Mouse (Mus musculus) midbrain, postnatal 0 days (tissue): Measurements from ENCODE around the gene Aatk. TPM values are rescaled to one million over a fixed set of nuclear protein-coding genes. Genes with fewer than 3 reads are reported as not detected.

Experiments
- ATAC-seq: fragments of 200-750 bp; cut with Nextera tagmentation; 2 replicates; pipeline ENCODE4 v1.8.0; 2017; ENCODE audit warnings: moderate number of reproducible peaks, mild to moderate bottlenecking, moderate TSS enrichment, moderate library complexity; ENCODE audit not compliant: low FRiP score
- DNase-seq: peaks from one replicate; pipeline ENCODE4 v3.0.0-alpha.2; 2015; ENCODE audit warnings: low spot score
- H3K27ac ChIP-seq: fragments of 300-500 bp; sonication (generic); 2 replicates; pipeline ENCODE4 v1.5.1; 2014; ENCODE audit warnings: low read depth, mild to moderate bottlenecking, low read length, mixed read lengths
- H3K27me3 ChIP-seq: fragments of 300-500 bp; sonication (generic); 2 replicates; pipeline ENCODE4 v1.6.1; 2014; ENCODE audit warnings: low read length, control low read depth, mixed read lengths; ENCODE audit not compliant: insufficient read depth
- H3K36me3 ChIP-seq: fragments of 300-500 bp; sonication (generic); 2 replicates; pipeline ENCODE4 v1.6.1; 2014; ENCODE audit warnings: low read length, control low read depth, mixed read lengths; ENCODE audit not compliant: insufficient read depth
- H3K4me1 ChIP-seq: fragments of 300-500 bp; sonication (generic); 2 replicates; pipeline ENCODE4 v1.6.1; 2014; ENCODE audit warnings: mild to moderate bottlenecking, control low read depth, antibody characterized with exemption, low read length, mixed read lengths; ENCODE audit not compliant: insufficient read depth
- H3K4me2 ChIP-seq: fragments of 300-500 bp; sonication (generic); 2 replicates; pipeline ENCODE4 v1.6.1; 2014; ENCODE audit warnings: low read depth, mild to moderate bottlenecking, low read length, mixed read lengths; ENCODE audit not compliant: poor library complexity, severe bottlenecking
- H3K4me3 ChIP-seq: fragments of 300-500 bp; sonication (generic); 2 replicates; pipeline ENCODE4 v1.5.1; 2014; ENCODE audit warnings: low read depth, mild to moderate bottlenecking, low read length, moderate library complexity
- H3K9ac ChIP-seq: fragments of 300-500 bp; sonication (generic); replicated peaks from 2 replicates; pipeline ENCODE4 v1.6.1; 2014; ENCODE audit warnings: mild to moderate bottlenecking, low read length, moderate library complexity, mixed read lengths; ENCODE audit not compliant: poor library complexity, severe bottlenecking
- H3K9me3 ChIP-seq: fragments of 300-500 bp; sonication (generic); 2 replicates; pipeline ENCODE4 v1.6.1; 2016; ENCODE audit warnings: low read length, control low read depth
- CTCF ChIP-seq: IDR thresholded peaks from 2 replicates; pipeline ENCODE4 v1.5.1; 2016; ENCODE audit warnings: antibody characterized with exemption, mild to moderate bottlenecking
- WGBS: fragments of 180-500 bp; shearing (Covaris S2); extraction: QIAGEN DNeasy Blood & Tissue Kit; methylation state at CpG from one replicate; pipeline ENCODE4 v1.1.7; 2014; 5-methylcytosine and 5-hydroxymethylcytosine counted together
- polyA plus RNA-seq: library from polyadenylated mRNA; unstranded; fragments of >200 nt; fragmentation: Nextera tagmentation; extraction: Ambion mirVana; gene quantifications from 2 replicates; pipeline ENCODE4 v1.2.1, GENCODE M21; 2015
- total RNA-seq: library from RNA; depleted of rRNA; stranded (reverse); fragments of >200 nt; gene quantifications from 2 replicates; pipeline ENCODE4 v1.2.3, GENCODE M21; 2014

Aatk gene
- total and polyA plus RNA-seq, 2 experiments from 2014 or later = 46.9 to 178 TPM

DNA sequence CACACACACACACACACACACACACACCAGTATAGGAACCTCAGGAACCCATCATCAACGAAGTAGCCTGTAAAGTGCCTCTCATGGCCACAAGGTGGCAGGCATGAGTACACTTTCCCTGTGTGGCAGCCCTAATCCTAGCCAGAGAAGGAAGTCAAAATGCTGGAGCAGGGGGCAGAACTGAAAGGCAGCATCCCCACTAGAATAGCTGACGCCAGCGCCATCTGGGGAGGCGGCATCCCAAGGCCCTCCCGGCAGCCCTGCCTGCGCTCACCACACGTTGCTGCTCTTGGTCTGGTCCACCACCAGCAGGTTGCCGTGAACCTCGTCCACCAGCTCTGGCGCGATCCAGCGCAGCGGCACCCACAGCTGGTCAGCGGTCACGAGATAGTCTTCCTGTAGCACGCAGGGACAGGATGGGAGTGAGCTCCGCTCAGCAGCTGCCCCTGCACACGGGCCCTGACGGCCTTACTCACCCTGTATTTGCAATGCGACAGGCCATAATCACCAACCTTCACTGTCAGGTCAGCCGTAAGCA, 33.7 kb downstream of the Aatk start:
- ATAC-seq (peak; percentile 71), DNase-seq (peak; percentile 95)
- H3K9me3 ChIP-seq = no peaks in the 10 kb centered on the region
- H3K4me2 ChIP-seq = peak overlapping the region; percentile 24; the same call in 1 of the 2 replicates
- H3K27ac ChIP-seq = peak overlapping the region; percentile 51
- H3K27me3 ChIP-seq = no peaks in the 10 kb centered on the region
- H3K9ac ChIP-seq = no peak overlapping the region
- WGBS = 16% methylated on average over 21 of the region's 21 CpGs
- 0 out of 2 replicates have a peak, but pooled peaks cover 4% of the 10 kb centered on the region for H3K4me1 ChIP-seq
- H3K36me3 ChIP-seq = peaks cover 68% of the 10 kb centered on the region
- peak; percentile 96 for TF ChIP-seq CTCF
- H3K4me3 ChIP-seq = no peak overlapping the region

DNA sequence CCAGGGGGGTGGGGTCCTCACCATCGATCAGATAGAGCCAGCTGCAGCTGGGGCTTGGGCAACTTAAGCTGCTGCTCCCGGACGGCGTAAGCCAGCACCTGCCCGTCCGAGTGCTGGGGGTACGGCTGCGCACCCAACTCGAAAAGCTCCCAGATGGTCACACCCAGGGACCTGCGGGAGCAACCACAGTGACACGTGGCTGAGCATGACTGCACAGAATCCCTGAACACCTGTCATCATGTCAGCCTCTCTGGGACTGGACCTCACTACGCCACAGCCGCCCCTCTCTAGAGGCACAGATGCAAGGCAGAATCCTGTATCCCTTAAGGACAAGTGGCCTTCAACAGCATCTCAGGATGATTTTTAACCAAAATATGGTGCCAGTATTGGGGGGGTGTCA, 34.3 kb downstream of the Aatk start:
- Histone ChIP-seq H3K9ac (no peak overlapping the region), H3K27me3 (no peaks in the 10 kb centered on the region), H3K4me1 (0 out of 2 replicates have a peak, but pooled peaks cover 4% of the 10 kb centered on the region), H3K36me3 (peaks cover 70% of the 10 kb centered on the region), H3K4me2 (no peak overlapping the region), H3K27ac (no peak overlapping the region), H3K9me3 (no peaks in the 10 kb centered on the region), H3K4me3 (no peak overlapping the region)
- WGBS = 74% methylated on average over 13 of the region's 13 CpGs
- ATAC-seq = no peak
- no peak for DNase-seq
- TF ChIP-seq CTCF = no peak

DNA sequence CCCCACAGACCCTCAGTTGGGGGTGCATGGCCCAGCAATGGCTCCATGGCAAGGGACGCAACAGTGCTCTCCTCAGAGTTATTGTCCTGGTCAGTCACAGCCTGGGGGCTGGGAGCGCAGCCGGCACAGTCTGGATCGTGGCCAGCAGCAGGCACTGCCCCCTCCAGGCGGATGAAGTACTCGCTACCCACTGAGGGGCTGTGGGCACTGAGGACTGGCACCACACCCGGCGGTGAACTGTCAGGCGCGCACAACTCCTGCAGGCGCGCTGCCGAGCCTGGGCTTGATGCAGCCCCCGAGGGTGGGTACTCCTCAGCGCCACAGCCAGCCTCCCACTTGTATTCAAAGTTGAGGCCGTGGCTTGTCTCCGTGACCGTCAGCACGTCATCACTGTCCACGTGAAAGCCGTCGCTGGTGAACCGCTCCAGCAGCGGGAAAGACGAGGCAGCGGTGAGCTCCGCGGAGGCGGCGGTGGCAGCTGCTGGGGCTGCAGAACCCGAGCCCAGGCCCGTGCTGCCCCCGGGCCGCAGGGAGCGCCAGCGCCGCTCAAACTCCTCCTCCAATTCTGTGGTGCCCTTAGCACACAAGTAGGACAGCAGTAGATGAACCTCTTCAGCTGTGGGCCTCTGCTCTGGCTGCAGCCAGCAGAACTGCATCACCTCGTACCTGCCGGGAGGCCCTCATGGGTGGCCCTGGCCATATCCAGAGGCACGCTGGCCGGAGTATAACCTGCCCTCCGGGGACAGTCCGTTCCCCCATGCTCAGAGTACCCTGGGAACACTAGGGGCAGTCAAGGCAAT, 35.0 kb downstream of the Aatk start:
- no peaks in the 10 kb centered on the region for H3K9me3 ChIP-seq
- DNase-seq = peak; percentile 77
- H3K4me3 ChIP-seq = no peak overlapping the region
- peaks cover 71% of the 10 kb centered on the region for H3K36me3 ChIP-seq
- no peaks in the 10 kb centered on the region for H3K27me3 ChIP-seq
- peak; percentile 8; the same call in 1 of the 2 replicates for ATAC-seq
- no peak overlapping the region for H3K27ac ChIP-seq
- H3K4me2 ChIP-seq = no peak overlapping the region
- 49% methylated on average over 43 of the region's 43 CpGs for WGBS
- peak; percentile 50 for TF ChIP-seq CTCF
- H3K4me1 ChIP-seq = 0 out of 2 replicates have a peak, but pooled peaks cover 4% of the 10 kb centered on the region
- no peak overlapping the region; the same call in 1 of the 2 replicates for H3K9ac ChIP-seq

DNA sequence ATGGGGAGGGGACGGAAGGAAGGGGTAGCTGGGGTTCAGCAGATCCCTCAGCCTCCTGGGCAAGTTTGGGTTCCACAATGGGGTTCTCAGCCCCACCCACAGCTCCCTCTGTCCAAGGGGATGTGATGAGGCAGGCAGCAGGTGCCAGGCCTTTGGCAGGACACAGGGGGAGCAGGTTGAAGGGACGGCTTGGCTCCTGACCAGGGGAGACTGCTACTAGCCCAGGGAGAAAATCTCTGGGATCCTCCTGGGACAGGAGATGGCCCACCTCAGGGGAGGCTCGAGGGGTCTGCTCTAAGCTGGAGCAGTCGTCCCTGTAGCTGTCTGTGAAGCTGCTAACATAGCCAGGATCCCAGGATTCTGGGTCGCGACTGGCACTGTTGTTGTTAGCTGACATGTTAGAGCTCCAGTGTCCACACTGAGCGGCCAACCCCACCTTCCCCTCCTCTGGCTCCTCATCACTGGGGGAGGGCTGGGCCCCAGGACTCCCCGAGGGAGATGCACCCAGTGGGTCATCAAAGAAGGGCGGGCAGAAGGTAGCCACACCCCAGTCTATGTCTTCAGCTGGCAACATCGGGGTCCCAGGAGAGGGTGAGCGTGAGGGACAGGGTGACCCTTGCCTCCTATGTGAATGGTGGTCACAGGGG, 35.7 kb downstream of the Aatk start:
- no peak overlapping the region for H3K4me3 ChIP-seq
- 0 out of 2 replicates have a peak, but pooled peaks cover 4% of the 10 kb centered on the region for H3K4me1 ChIP-seq
- no peak overlapping the region for H3K27ac ChIP-seq
- no peaks in the 10 kb centered on the region for H3K27me3 ChIP-seq
- no peaks in the 10 kb centered on the region for H3K9me3 ChIP-seq
- TF ChIP-seq CTCF = no peak
- H3K9ac ChIP-seq = no peak overlapping the region
- ATAC-seq (no peak), DNase-seq (no peak)
- WGBS = 75% methylated on average over 11 of the region's 11 CpGs
- no peak overlapping the region for H3K4me2 ChIP-seq
- H3K36me3 ChIP-seq = peaks cover 73% of the 10 kb centered on the region

DNA sequence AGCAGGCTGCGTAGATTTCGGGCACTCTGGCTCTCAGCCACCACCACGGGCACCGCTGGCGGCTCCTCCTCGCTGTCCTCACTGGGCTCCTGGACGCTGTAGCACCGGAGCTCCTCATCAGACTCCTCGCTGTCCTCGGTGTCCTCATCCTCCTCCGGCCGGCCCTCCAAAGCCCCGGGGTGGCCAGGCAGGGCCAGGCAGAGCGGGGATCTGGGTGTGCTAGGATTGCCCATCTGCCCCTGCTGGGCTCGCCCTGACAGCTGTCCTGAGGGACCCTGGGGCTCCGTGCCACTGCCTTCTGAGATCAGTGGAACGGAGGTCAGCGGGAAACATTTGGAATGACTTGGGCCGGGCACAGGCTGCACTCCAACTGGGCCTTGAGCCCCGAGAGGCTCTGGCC, 37.0 kb downstream of the Aatk start:
- Histone ChIP-seq H3K4me1 (0 out of 2 replicates have a peak, but pooled peaks cover 4% of the 10 kb centered on the region), H3K9me3 (no peaks in the 10 kb centered on the region), H3K9ac (no peak overlapping the region), H3K27ac (no peak overlapping the region), H3K36me3 (peaks cover 72% of the 10 kb centered on the region), H3K4me2 (no peak overlapping the region), H3K4me3 (no peak overlapping the region), H3K27me3 (no peaks in the 10 kb centered on the region)
- no peak for ATAC-seq
- 82% methylated on average over 20 of the region's 20 CpGs for WGBS
- TF ChIP-seq CTCF = no peak
- DNase-seq = no peak
